Mouse (Mus musculus): ENCODE measurements around the gene Hoxb5. TPM values are rescaled to one million over a fixed set of nuclear protein-coding genes. Genes with fewer than 3 reads are reported as not detected.
A peak's percentile ranks its signal among the peaks of the same experiment; 100 is the strongest.

Hoxb5 gene
- polyA plus RNA-seq, 1 experiment from 2014 or later = 0.37 TPM

DNA sequence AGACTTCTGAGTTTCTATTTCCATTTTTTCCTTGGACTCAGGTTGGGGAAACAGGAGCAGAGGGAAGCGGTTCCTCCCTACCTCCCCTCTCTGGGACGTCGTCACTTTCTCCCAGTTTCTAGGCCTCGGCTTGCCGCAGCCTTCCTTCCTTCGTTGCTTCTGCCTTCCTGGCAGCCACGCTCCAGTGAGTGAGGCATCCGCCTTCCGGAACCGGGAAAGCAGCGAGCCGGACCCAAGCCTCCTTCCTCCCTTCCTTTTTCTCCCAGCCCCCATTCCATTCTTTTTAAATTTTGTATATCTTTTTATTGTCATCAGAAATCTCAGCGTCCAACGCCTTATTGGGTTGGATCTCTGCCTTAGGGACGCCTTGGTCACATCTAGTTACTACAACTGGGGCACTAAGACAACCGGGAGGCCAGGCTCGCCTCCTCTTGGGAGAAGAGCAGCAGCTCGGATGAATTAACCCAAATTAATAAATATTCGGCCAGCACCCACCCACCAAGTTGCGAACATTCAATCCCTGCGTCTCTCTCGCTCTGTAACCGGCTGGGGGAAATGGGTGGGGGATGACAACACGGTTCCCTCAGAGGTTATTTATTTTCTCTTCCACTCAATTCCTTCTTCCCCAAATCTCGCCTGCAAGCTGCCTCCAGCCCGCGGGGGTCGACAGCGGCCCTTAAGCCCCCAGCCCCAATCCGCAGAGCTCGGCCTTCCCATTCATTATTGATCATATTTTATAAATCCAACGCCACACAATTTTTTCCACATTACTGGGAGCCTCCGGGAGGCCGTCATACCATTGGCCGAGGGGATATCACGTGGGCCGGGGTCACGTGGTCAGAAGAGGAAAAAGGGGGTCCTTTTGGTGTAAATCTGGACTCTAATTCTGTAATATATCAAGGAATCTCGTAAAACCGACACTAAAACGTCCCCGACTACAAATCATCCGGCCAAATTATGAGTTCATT lies 17.1 kb upstream of the Hoxb5 start, which contains the start of gene Hoxb7:
Hoxb7 (plus strand) TSS at position 853 of the 968 bp plus-strand sequence.
- H3K27me3 ChIP-seq (ENCODE audit: control insufficient read depth, insufficient read depth, low read depth, low read length) = peaks cover 99% of the 10 kb centered on the region
- peak within 1 kb of the TSS; percentile 24; the same call in 1 of the 2 replicates for H3K4me3 ChIP-seq (ENCODE audit: low read depth, low read length)
- no peaks in the 10 kb centered on the region for H3K9me3 ChIP-seq (replicated peaks; ENCODE audit: control insufficient read depth, low read length)
- no peak within 1 kb of the TSS for H3K9ac ChIP-seq (ENCODE audit: low read depth, low read length)
- no peaks in the 10 kb centered on the region for H3K4me1 ChIP-seq (ENCODE audit: control insufficient read depth, low read depth, low read length)
- no peak within 1 kb of the TSS for H3K27ac ChIP-seq (ENCODE audit: low read length)
- no peak for ATAC-seq (ENCODE audit: low read depth)
- no peaks in the 10 kb centered on the region for H3K36me3 ChIP-seq (ENCODE audit: control insufficient read depth, insufficient read depth)
- under 1% methylated on average over 43 of the region's 43 CpGs for WGBS (ENCODE audit: insufficient replicate concordance)
- peak within 1 kb of the TSS; percentile 32 for H3K4me2 ChIP-seq (ENCODE audit: low read depth, low read length)

DNA sequence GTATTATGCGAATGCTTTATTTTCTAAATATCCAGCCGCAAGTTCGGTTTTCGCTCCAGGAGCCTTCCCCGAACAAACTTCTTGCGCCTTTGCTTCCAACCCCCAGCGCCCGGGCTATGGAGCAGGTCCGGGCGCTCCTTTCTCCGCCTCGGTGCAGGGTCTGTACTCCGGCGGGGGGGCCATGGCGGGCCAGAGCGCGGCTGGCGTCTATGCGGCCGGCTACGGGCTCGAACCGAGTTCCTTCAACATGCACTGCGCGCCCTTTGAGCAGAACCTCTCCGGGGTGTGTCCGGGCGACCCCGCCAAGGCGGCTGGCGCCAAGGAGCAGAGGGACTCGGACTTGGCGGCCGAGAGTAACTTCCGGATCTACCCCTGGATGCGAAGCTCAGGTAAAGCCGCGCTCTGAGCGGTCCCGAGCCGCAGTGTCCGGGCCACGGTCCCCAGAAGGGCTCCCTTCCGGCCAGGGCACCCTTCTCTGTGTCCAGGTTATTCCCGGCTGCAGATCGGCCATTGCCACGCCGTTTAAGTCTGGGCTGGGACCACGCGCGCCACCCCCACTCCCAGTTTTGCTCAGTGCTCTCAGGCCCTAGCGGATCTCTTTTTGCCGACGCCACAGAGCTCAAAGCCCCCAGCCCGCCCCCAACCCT lies 16.3 kb upstream of the Hoxb5 start:
- no peaks in the 10 kb centered on the region for H3K36me3 ChIP-seq (ENCODE audit: control insufficient read depth, insufficient read depth)
- H3K4me3 ChIP-seq (ENCODE audit: low read depth, low read length) = peak overlapping the region; percentile 24; the same call in 1 of the 2 replicates
- no peaks in the 10 kb centered on the region for H3K9me3 ChIP-seq (replicated peaks; ENCODE audit: control insufficient read depth, low read length)
- WGBS (ENCODE audit: insufficient replicate concordance) = under 1% methylated on average over 55 of the region's 55 CpGs
- H3K9ac ChIP-seq (ENCODE audit: low read depth, low read length) = no peak overlapping the region
- peaks cover 99% of the 10 kb centered on the region for H3K27me3 ChIP-seq (ENCODE audit: control insufficient read depth, insufficient read depth, low read depth, low read length)
- no peak overlapping the region for H3K27ac ChIP-seq (ENCODE audit: low read length)
- H3K4me1 ChIP-seq (ENCODE audit: control insufficient read depth, low read depth, low read length) = no peaks in the 10 kb centered on the region
- no peak for ATAC-seq (ENCODE audit: low read depth)
- peak overlapping the region; percentile 32 for H3K4me2 ChIP-seq (ENCODE audit: low read depth, low read length)

GRCm38 (mm10) chr11:96287411-96287810 lies 15.7 kb upstream of the Hoxb5 start:
- no peak overlapping the region for H3K27ac ChIP-seq (ENCODE audit: low read length)

GRCm38 (mm10) chr11:96288455-96289221 lies 14.5 kb upstream of the Hoxb5 start:
- no peaks in the 10 kb centered on the region for H3K36me3 ChIP-seq (ENCODE audit: control insufficient read depth, insufficient read depth)
- no peak for ATAC-seq (ENCODE audit: low read depth)
- H3K27ac ChIP-seq (ENCODE audit: low read length) = no peak overlapping the region
- no peak overlapping the region for H3K4me2 ChIP-seq (ENCODE audit: low read depth, low read length)
- no peaks in the 10 kb centered on the region for H3K9me3 ChIP-seq (replicated peaks; ENCODE audit: control insufficient read depth, low read length)
- no peak overlapping the region for H3K4me3 ChIP-seq (ENCODE audit: low read depth, low read length)
- no peaks in the 10 kb centered on the region for H3K4me1 ChIP-seq (ENCODE audit: control insufficient read depth, low read depth, low read length)
- no peak overlapping the region for H3K9ac ChIP-seq (ENCODE audit: low read depth, low read length)
- WGBS (ENCODE audit: insufficient replicate concordance) = 15% methylated on average over 1 of the region's 1 CpGs
- H3K27me3 ChIP-seq (ENCODE audit: control insufficient read depth, insufficient read depth, low read depth, low read length) = peaks cover 99% of the 10 kb centered on the region

More at GRCm38 (mm10) chr11:96287411-96287810, 15.7 kb upstream of the Hoxb5 start:
- no peak overlapping the region for H3K4me2 ChIP-seq (ENCODE audit: low read depth, low read length)
- H3K4me3 ChIP-seq (ENCODE audit: low read depth, low read length) = no peak overlapping the region
- 7% methylated on average over 9 of the region's 9 CpGs for WGBS (ENCODE audit: insufficient replicate concordance)
- no peak for ATAC-seq (ENCODE audit: low read depth)
- no peak overlapping the region for H3K9ac ChIP-seq (ENCODE audit: low read depth, low read length)
- H3K9me3 ChIP-seq (replicated peaks; ENCODE audit: control insufficient read depth, low read length) = no peaks in the 10 kb centered on the region
- no peaks in the 10 kb centered on the region for H3K4me1 ChIP-seq (ENCODE audit: control insufficient read depth, low read depth, low read length)
- H3K27me3 ChIP-seq (ENCODE audit: control insufficient read depth, insufficient read depth, low read depth, low read length) = peaks cover 99% of the 10 kb centered on the region
- H3K36me3 ChIP-seq (ENCODE audit: control insufficient read depth, insufficient read depth) = no peaks in the 10 kb centered on the region

- Histone ChIP-seq H3K36me3 (ENCODE audit: control insufficient read depth, insufficient read depth) (no peaks in the 10 kb centered on the region), H3K9ac (ENCODE audit: low read depth, low read length) (no peak overlapping the region), H3K27ac (ENCODE audit: low read length) (no peak overlapping the region), H3K4me3 (ENCODE audit: low read depth, low read length) (no peak overlapping the region), H3K27me3 (ENCODE audit: control insufficient read depth, insufficient read depth, low read depth, low read length) (peaks cover 99% of the 10 kb centered on the region), H3K9me3 (replicated peaks; ENCODE audit: control insufficient read depth, low read length) (no peaks in the 10 kb centered on the region), H3K4me1 (ENCODE audit: control insufficient read depth, low read depth, low read length) (no peaks in the 10 kb centered on the region), H3K4me2 (ENCODE audit: low read depth, low read length) (no peak overlapping the region)
- WGBS (ENCODE audit: insufficient replicate concordance) = 17% methylated on average over 21 of the region's 21 CpGs
- no peak for ATAC-seq (ENCODE audit: low read depth)
Measured at GRCm38 (mm10) chr11:96289293-96289692, 13.8 kb upstream of the Hoxb5 start.

DNA sequence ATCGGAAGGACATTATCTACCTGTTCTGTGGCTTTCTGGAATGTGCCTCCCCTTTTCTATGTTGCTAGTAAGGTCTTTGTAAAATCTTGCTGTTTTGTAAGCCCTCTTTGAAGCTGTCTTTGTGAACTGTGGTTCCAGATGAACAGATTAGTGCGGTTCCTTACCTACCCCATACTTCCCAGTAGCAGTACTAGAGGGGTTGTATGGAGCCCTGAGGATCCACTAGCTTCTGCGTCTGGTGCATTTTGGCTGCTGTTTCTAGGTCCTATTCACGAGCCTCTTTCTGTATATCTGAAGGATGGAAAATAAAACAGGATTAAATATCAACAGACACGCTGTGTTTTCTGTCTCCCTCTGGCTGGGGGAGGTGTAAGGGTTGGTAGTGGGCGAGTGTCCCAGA lies 13.3 kb upstream of the Hoxb5 start:
- H3K27ac ChIP-seq (ENCODE audit: low read length) = no peak overlapping the region
- no peaks in the 10 kb centered on the region for H3K36me3 ChIP-seq (ENCODE audit: control insufficient read depth, insufficient read depth)
- no peaks in the 10 kb centered on the region for H3K9me3 ChIP-seq (replicated peaks; ENCODE audit: control insufficient read depth, low read length)
- ATAC-seq (ENCODE audit: low read depth) = no peak
- H3K9ac ChIP-seq (ENCODE audit: low read depth, low read length) = no peak overlapping the region
- no peak overlapping the region for H3K4me3 ChIP-seq (ENCODE audit: low read depth, low read length)
- H3K27me3 ChIP-seq (ENCODE audit: control insufficient read depth, insufficient read depth, low read depth, low read length) = peaks cover 99% of the 10 kb centered on the region
- 35% methylated on average over 6 of the region's 6 CpGs for WGBS (ENCODE audit: insufficient replicate concordance)
- H3K4me1 ChIP-seq (ENCODE audit: control insufficient read depth, low read depth, low read length) = no peaks in the 10 kb centered on the region
- H3K4me2 ChIP-seq (ENCODE audit: low read depth, low read length) = no peak overlapping the region

GRCm38 (mm10) chr11:96290705-96291355 lies 12.3 kb upstream of the Hoxb5 start:
- H3K4me1 ChIP-seq (ENCODE audit: control insufficient read depth, low read depth, low read length) = no peaks in the 10 kb centered on the region
- no peak overlapping the region for H3K4me2 ChIP-seq (ENCODE audit: low read depth, low read length)
- no peak overlapping the region for H3K9ac ChIP-seq (ENCODE audit: low read depth, low read length)
- no peak for ATAC-seq (ENCODE audit: low read depth)
- 31% methylated on average over 17 of the region's 17 CpGs for WGBS (ENCODE audit: insufficient replicate concordance)
- no peaks in the 10 kb centered on the region for H3K9me3 ChIP-seq (replicated peaks; ENCODE audit: control insufficient read depth, low read length)
- no peak overlapping the region for H3K4me3 ChIP-seq (ENCODE audit: low read depth, low read length)
- H3K36me3 ChIP-seq (ENCODE audit: control insufficient read depth, insufficient read depth) = no peaks in the 10 kb centered on the region
- no peak overlapping the region for H3K27ac ChIP-seq (ENCODE audit: low read length)
- peaks cover 99% of the 10 kb centered on the region for H3K27me3 ChIP-seq (ENCODE audit: control insufficient read depth, insufficient read depth, low read depth, low read length)
